Mouse (Mus musculus) right cerebral cortex, postnatal 4 days (tissue): ENCODE measurements around the gene Tomm70a.

Experiments
- DNase-seq: peaks from one replicate; pipeline ENCODE4 v3.0.0-alpha.2; 2022

Gene Tomm70a

GRCm38 (mm10) chr16:57196590-57196989 is 75.1 kb downstream of the Tomm70a start:
- DNase-seq = no peak

- no peak for DNase-seq
These were observed 75.8 kb downstream of the Tomm70a start for GRCm38 (mm10) chr16:57197281-57197680.
